ENCODE assay signal across 9 mouse cellular contexts in genomic region chr1:134086811-134087398, GRCm38 (mm10). TPM values are rescaled to one million over a fixed set of nuclear protein-coding genes. Genes with fewer than 3 reads are reported as not detected.
DNase-seq lines count a peak whose midpoint lies in the region; ATAC-seq lines count a peak whose summit lies in the region.
"Had no signal": no experiment of that assay in that cellular context is flagged by ENCODE, and none has a peak within 500 bp of the region (broad histone marks: within the 10 kb centered on the region; RNA-seq: fewer than 3 reads in every experiment).

No protein-coding gene starts in this region.

- H3K9me3 ChIP-seq in kidney, embryonic 16.5 days (ENCODE audit: low read length): no peaks in the 10 kb centered on the region

- peak; percentile 77 for DNase-seq in 416B (ENCODE audit: low read depth)
- peak; percentile 66 to 71 for DNase-seq in cerebellum, adult 18-20 months
- DNase-seq in gastrocnemius, postnatal 36 days: peak; percentile 60 to 73
- DNase-seq in lung, postnatal 36 days: peak; percentile 64
- DNase-seq in spleen, postnatal 14 days (ENCODE audit: low spot score in 2 of 2): no peak
- DNase-seq in B cell, adult 2 months: no peak
- no peak for DNase-seq in ovary, adult 18-20 months (ENCODE audit: low spot score)

- H3K27me3 ChIP-seq in kidney, embryonic 16.5 days (ENCODE audit: insufficient read depth, low read length): no peaks in the 10 kb centered on the region

- WGBS in kidney, embryonic 16.5 days: 27% methylated on average over 16 of the region's 16 CpGs

- no peak overlapping the region for H3K4me3 ChIP-seq in kidney, embryonic 16.5 days (ENCODE audit: low read length)

- no peaks in the 10 kb centered on the region for H3K36me3 ChIP-seq in kidney, embryonic 16.5 days (ENCODE audit: insufficient read depth, low read length)

- H3K4me1 ChIP-seq in kidney, embryonic 16.5 days (ENCODE audit: insufficient read depth, low read length): peaks cover 22% of the 10 kb centered on the region

- peak overlapping the region; percentile 27; the same call in 1 of the 2 replicates for H3K27ac ChIP-seq in kidney, embryonic 16.5 days (ENCODE audit: low read length)

- H3K9ac ChIP-seq in kidney, embryonic 16.5 days (replicated peaks; ENCODE audit: low read length): peak overlapping the region; percentile 53

- peak overlapping the region; percentile 31 for H3K4me2 ChIP-seq in kidney, embryonic 16.5 days (replicated peaks; ENCODE audit: low read depth, low read length)

- intact Hi-C loops in gastrocnemius, postnatal 36 days (cut with DNase I): no loop called here

- peak; percentile 39 for ATAC-seq in kidney, embryonic 16.5 days (ENCODE audit: low FRiP score, low TSS enrichment)

RNA-seq across cellular contexts. Expression of gene Btg2, which starts 8.0 kb away (rescaled TPM):
- total RNA-seq in gastrocnemius, postnatal 36 days (2021): 10 to 100 TPM; 31.5 to 54.9 TPM
- 36.2 and 38.2 TPM in 2 replicates for polyA plus RNA-seq in kidney, embryonic 16.5 days (2015; fragmentation: Nextera tagmentation; extraction: Ambion mirVana)

RNA-seq across cellular contexts. Expression of gene Chit1, which starts 24.1 kb away (rescaled TPM):
- total RNA-seq in gastrocnemius, postnatal 36 days (2021): not detected
- polyA plus RNA-seq in kidney, embryonic 16.5 days (2015; fragmentation: Nextera tagmentation; extraction: Ambion mirVana): 0.17 and 0.21 TPM in 2 replicates
- polyA plus RNA-seq: large intestine, adult 2 months had no signal

RNA-seq across cellular contexts. Expression of gene Fmod, which starts 49.9 kb away (rescaled TPM):
- 10 to 100 TPM; 80.2 to 86.9 TPM for total RNA-seq in gastrocnemius, postnatal 36 days (2021)
- 12.5 and 17.1 TPM in 2 replicates for polyA plus RNA-seq in kidney, embryonic 16.5 days (2015; fragmentation: Nextera tagmentation; extraction: Ambion mirVana)

Comparison
In these comparisons a context has a peak if more than half of its experiments do, and no peak if none do; other contexts are left out.
1. DNase-seq: peak in 416B (single experiment), cerebellum, adult 18-20 months (2 of 2), gastrocnemius, postnatal 36 days (2 of 2) and lung, postnatal 36 days (single experiment); none in spleen, postnatal 14 days (0 of 2), B cell, adult 2 months (0 of 2) and ovary, adult 18-20 months (single experiment).